Mouse (Mus musculus) embryonic facial prominence, embryonic 13.5 days (tissue): ENCODE data around the gene Kansl1l. TPM values are rescaled to one million over a fixed set of nuclear protein-coding genes. Genes with fewer than 3 reads are reported as not detected.

Experiments used
- ATAC-seq: fragments of 200-750 bp; cut with Nextera tagmentation; 2 replicates; pipeline ENCODE4 v1.8.0; 2017; ENCODE audit warnings: low read depth; ENCODE audit not compliant: insufficient number of reproducible peaks, insufficient read depth, low FRiP score, low TSS enrichment
- H3K27ac ChIP-seq: fragments of 300-500 bp; sonication (generic); 2 replicates; pipeline ENCODE4 v1.5.1; 2015; ENCODE audit warnings: moderate library complexity, mild to moderate bottlenecking, inconsistent platforms
- H3K27me3 ChIP-seq: fragments of 300-500 bp; sonication (generic); 2 replicates; pipeline ENCODE4 v1.6.1; 2015; ENCODE audit warnings: mild to moderate bottlenecking, inconsistent platforms
- H3K36me3 ChIP-seq: fragments of 300-500 bp; sonication (generic); 2 replicates; pipeline ENCODE4 v1.6.1; 2015; ENCODE audit warnings: mild to moderate bottlenecking, inconsistent platforms
- H3K4me1 ChIP-seq: fragments of 300-500 bp; sonication (generic); 2 replicates; pipeline ENCODE4 v1.6.1; 2015; ENCODE audit warnings: inconsistent platforms
- H3K4me2 ChIP-seq: fragments of 300-500 bp; sonication (generic); 2 replicates; pipeline ENCODE4 v1.6.1; 2015; ENCODE audit warnings: moderate library complexity, mild to moderate bottlenecking, inconsistent platforms
- H3K4me3 ChIP-seq: fragments of 300-500 bp; sonication (generic); 2 replicates; pipeline ENCODE4 v1.5.1; 2015; ENCODE audit warnings: mild to moderate bottlenecking, inconsistent platforms
- H3K9ac ChIP-seq: fragments of 300-500 bp; sonication (generic); 2 replicates; pipeline ENCODE4 v1.6.1; 2015; ENCODE audit warnings: mild to moderate bottlenecking, inconsistent platforms
- H3K9me3 ChIP-seq: fragments of 300-500 bp; sonication (generic); 2 replicates; pipeline ENCODE4 v1.6.1; 2016; ENCODE audit warnings: inconsistent platforms
- WGBS: fragments of 180-500 bp; shearing (Covaris S2); methylation state at CpG from one replicate; pipeline ENCODE4 v1.1.7; 2015; ENCODE audit warnings: mixed read lengths; 5-methylcytosine and 5-hydroxymethylcytosine counted together
- polyA plus RNA-seq: library from polyadenylated mRNA; unstranded; fragments of >200 nt; fragmentation: Nextera tagmentation; extraction: Ambion mirVana; gene quantifications from 2 replicates; pipeline ENCODE4 v1.2.1, GENCODE M21; 2015

Kansl1l gene
- polyA plus RNA-seq, 1 experiment from 2014 or later = 21.7 TPM

GRCm38 (mm10) chr1:66815941-66816777 lies 1.2 kb downstream of the Kansl1l start:
- H3K27ac ChIP-seq = peak overlapping the region; percentile 98

DNA sequence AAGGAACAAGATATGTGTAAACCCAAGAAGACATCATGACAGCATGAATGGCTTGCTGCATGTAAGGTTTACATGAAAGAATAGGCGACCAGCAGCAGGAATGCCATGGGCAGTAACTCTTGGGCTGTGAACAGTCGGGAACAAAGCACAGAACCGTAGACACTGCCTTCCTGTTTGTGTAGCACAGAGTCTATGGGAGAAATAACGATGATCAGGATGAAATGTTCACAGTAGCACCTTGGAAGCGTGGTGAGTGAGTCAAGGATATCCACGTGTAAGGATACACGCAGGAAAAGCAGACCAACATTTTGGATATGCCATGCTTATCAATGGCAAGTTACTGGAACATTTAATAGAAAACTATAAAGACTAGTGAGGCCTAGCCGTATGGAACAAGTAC lies 2.6 kb downstream of the Kansl1l start:
- Histone ChIP-seq H3K27ac (no peak overlapping the region), H3K9me3 (no peaks in the 10 kb centered on the region), H3K4me1 (peaks cover 6% of the 10 kb centered on the region), H3K27me3 (peaks cover 7% of the 10 kb centered on the region), H3K9ac (no peak overlapping the region), H3K36me3 (no peaks in the 10 kb centered on the region), H3K4me3 (no peak overlapping the region), H3K4me2 (peak overlapping the region; percentile 68; the same call in 1 of the 2 replicates)
- no peak for ATAC-seq
- WGBS = 55% methylated on average over 8 of the region's 8 CpGs

More at GRCm38 (mm10) chr1:66815941-66816777, 1.2 kb downstream of the Kansl1l start:
- Histone ChIP-seq H3K4me2 (peak overlapping the region; percentile 68), H3K4me1 (peaks cover 12% of the 10 kb centered on the region), H3K27me3 (peaks cover 7% of the 10 kb centered on the region), H3K4me3 (peak overlapping the region; percentile 76), H3K9ac (peak overlapping the region; percentile 90), H3K36me3 (no peaks in the 10 kb centered on the region), H3K9me3 (no peaks in the 10 kb centered on the region)
- under 1% methylated on average over 39 of the region's 39 CpGs for WGBS
- ATAC-seq = peak; percentile 17

GRCm38 (mm10) chr1:66813191-66813590 lies 4.2 kb downstream of the Kansl1l start:
- Histone ChIP-seq H3K27me3 (no peaks in the 10 kb centered on the region), H3K4me2 (no peak overlapping the region), H3K36me3 (no peaks in the 10 kb centered on the region), H3K9ac (no peak overlapping the region), H3K4me3 (no peak overlapping the region), H3K4me1 (peaks cover 6% of the 10 kb centered on the region), H3K9me3 (no peaks in the 10 kb centered on the region), H3K27ac (no peak overlapping the region)
- ATAC-seq = no peak
- 74% methylated on average over 1 of the region's 1 CpGs for WGBS

GRCm38 (mm10) chr1:66806821-66807220 lies 10.5 kb downstream of the Kansl1l start:
- H3K27ac ChIP-seq = no peak overlapping the region
- H3K9ac ChIP-seq = no peak overlapping the region
- 92% methylated on average over 1 of the region's 1 CpGs for WGBS
- no peaks in the 10 kb centered on the region for H3K27me3 ChIP-seq
- H3K4me2 ChIP-seq = no peak overlapping the region
- H3K9me3 ChIP-seq = no peaks in the 10 kb centered on the region
- no peak overlapping the region for H3K4me3 ChIP-seq
- no peak for ATAC-seq
- no peaks in the 10 kb centered on the region for H3K4me1 ChIP-seq
- H3K36me3 ChIP-seq = no peaks in the 10 kb centered on the region

DNA sequence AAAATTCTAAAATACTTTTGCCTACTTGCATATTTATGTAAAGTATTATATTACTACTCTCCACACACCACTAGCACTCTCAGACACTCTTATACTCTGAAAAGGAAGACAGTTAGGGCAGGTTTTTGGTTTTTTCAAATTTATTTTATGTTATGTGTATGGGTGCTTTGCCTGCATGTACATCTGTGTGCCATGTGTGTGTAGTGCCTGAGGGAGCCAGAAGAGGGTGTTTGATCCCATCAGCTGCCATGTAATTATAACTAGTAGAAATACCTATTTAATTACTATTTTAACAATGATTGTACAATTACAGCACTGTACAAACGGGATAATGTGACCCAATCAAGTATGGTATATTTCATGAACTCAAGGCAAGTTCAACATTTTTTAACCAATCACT lies 12.0 kb downstream of the Kansl1l start:
- H3K27me3 ChIP-seq = no peaks in the 10 kb centered on the region
- ATAC-seq = no peak
- H3K4me3 ChIP-seq = no peak overlapping the region
- no peaks in the 10 kb centered on the region for H3K9me3 ChIP-seq
- WGBS = 57% methylated on average over 1 of the region's 1 CpGs
- H3K4me1 ChIP-seq = no peaks in the 10 kb centered on the region
- peaks cover 9% of the 10 kb centered on the region for H3K36me3 ChIP-seq
- H3K27ac ChIP-seq = no peak overlapping the region
- no peak overlapping the region for H3K9ac ChIP-seq
- no peak overlapping the region for H3K4me2 ChIP-seq

- ATAC-seq = no peak
- Histone ChIP-seq H3K27me3 (no peaks in the 10 kb centered on the region), H3K27ac (no peak overlapping the region), H3K36me3 (peaks cover 16% of the 10 kb centered on the region), H3K4me2 (no peak overlapping the region), H3K9me3 (no peaks in the 10 kb centered on the region), H3K4me1 (no peaks in the 10 kb centered on the region), H3K4me3 (no peak overlapping the region), H3K9ac (no peak overlapping the region)
- 42% methylated on average over 5 of the region's 5 CpGs for WGBS
Observed at GRCm38 (mm10) chr1:66804710-66805109, 12.7 kb downstream of the Kansl1l start.

DNA sequence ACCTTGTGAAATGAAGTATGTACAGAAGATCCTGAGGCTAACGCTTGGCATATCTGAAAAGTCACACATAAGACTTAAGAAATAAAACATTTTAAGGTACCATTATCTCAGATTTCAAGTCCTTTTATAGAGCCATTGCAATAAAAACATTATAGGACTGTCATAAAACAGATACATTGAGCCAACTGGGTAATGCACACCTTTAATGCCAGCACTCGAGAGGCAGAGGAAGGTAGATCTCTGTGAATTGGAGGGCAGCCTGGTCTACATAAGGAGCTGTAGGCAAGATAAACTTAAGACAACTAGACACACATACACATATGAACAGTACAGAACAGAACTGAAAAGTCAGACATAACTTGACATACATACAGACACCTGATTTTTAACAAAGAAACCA lies 19.4 kb downstream of the Kansl1l start:
- no peak overlapping the region for H3K4me2 ChIP-seq
- no peaks in the 10 kb centered on the region for H3K9me3 ChIP-seq
- 92% methylated on average over 2 of the region's 2 CpGs for WGBS
- no peak overlapping the region for H3K27ac ChIP-seq
- no peaks in the 10 kb centered on the region for H3K27me3 ChIP-seq
- no peaks in the 10 kb centered on the region for H3K4me1 ChIP-seq
- H3K9ac ChIP-seq = no peak overlapping the region
- no peak for ATAC-seq
- H3K4me3 ChIP-seq = no peak overlapping the region
- H3K36me3 ChIP-seq = peaks cover 21% of the 10 kb centered on the region

DNA sequence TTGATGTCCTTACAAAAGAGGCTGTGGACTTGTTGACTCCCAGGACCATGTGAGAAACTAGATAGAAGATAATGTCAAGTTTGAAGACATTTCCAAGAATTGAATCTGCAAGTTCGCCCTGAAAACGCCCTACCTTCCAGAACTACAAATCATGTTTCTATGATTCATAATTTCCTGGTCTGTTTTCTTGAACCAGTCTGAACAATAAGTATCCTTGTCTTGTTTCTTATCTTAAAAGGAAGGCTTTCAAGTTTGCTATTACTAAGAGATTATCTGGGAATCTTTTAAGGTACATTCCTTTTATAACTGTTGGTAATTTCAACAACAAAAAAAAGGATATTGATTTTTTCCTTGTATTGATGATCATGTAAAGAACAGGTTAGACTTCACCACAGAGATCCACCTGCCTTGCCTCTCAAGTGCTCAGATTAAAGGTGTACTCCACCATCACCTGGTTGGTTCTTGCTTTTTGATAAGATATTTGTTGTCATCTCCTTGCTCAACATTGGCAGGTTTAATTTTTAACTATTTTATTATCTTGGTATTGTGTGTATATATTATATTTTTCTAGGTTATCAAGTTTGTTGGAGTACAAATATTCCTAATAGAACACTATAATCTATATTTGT lies 24.4 kb downstream of the Kansl1l start:
- ATAC-seq = no peak
- 87% methylated on average over 2 of the region's 2 CpGs for WGBS
- no peaks in the 10 kb centered on the region for H3K36me3 ChIP-seq

DNA sequence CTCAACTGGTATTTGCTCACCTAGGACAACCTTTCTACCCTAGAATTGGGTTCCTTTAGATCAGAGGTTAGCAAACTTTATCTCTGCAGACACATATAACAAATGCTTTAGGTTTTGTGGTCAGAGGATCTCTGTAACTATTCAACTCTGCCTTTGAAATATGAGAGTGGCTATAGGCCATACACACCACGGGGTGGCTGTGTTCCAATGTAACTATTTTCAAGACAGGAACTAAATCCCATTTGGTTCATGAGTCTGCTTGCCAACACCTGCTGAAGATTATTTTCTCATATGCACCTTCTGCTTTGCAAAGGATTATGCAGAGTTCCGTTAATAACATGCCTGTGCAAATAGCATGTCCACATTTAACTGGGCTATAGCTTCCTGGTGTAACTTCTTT lies 35.1 kb downstream of the Kansl1l start:
- H3K9ac ChIP-seq = no peak overlapping the region
- ATAC-seq = no peak
- H3K27me3 ChIP-seq = no peaks in the 10 kb centered on the region
- no peaks in the 10 kb centered on the region for H3K4me1 ChIP-seq
- H3K4me2 ChIP-seq = no peak overlapping the region
- H3K9me3 ChIP-seq = no peaks in the 10 kb centered on the region
- H3K4me3 ChIP-seq = no peak overlapping the region
- 27% methylated on average over 2 of the region's 2 CpGs for WGBS
- H3K27ac ChIP-seq = no peak overlapping the region
- H3K36me3 ChIP-seq = 0 out of 2 replicates have a peak, but pooled peaks cover under 1% of the 10 kb centered on the region

More for the DNA sequence above, 24.4 kb downstream of the Kansl1l start:
- Histone ChIP-seq H3K9me3 (no peaks in the 10 kb centered on the region), H3K4me2 (no peak overlapping the region), H3K9ac (no peak overlapping the region), H3K27me3 (no peaks in the 10 kb centered on the region), H3K4me3 (no peak overlapping the region), H3K27ac (no peak overlapping the region), H3K4me1 (0 out of 2 replicates have a peak, but pooled peaks cover 2% of the 10 kb centered on the region)

- ATAC-seq = no peak
- H3K27ac ChIP-seq = no peak overlapping the region
- H3K4me2 ChIP-seq = no peak overlapping the region
- WGBS = 86% methylated on average over 4 of the region's 4 CpGs
- no peaks in the 10 kb centered on the region for H3K9me3 ChIP-seq
- no peaks in the 10 kb centered on the region for H3K4me1 ChIP-seq
- no peaks in the 10 kb centered on the region for H3K27me3 ChIP-seq
- no peak overlapping the region for H3K9ac ChIP-seq
- H3K36me3 ChIP-seq = 0 out of 2 replicates have a peak, but pooled peaks cover 2% of the 10 kb centered on the region
- no peak overlapping the region for H3K4me3 ChIP-seq
Observed at GRCm38 (mm10) chr1:66781027-66781426, 36.3 kb downstream of the Kansl1l start.

GRCm38 (mm10) chr1:66778798-66779197 lies 38.6 kb downstream of the Kansl1l start:
- no peak for ATAC-seq
- no peaks in the 10 kb centered on the region for H3K4me1 ChIP-seq
- whole genome bisulfite sequencing = 87% methylated on average over 1 of the region's 1 CpGs
- H3K9me3 ChIP-seq = no peaks in the 10 kb centered on the region
- H3K4me3 ChIP-seq = no peak overlapping the region
- H3K27ac ChIP-seq = no peak overlapping the region
- H3K36me3 ChIP-seq = 0 out of 2 replicates have a peak, but pooled peaks cover 2% of the 10 kb centered on the region
- H3K9ac ChIP-seq = no peak overlapping the region
- no peaks in the 10 kb centered on the region for H3K27me3 ChIP-seq
- no peak overlapping the region for H3K4me2 ChIP-seq

DNA sequence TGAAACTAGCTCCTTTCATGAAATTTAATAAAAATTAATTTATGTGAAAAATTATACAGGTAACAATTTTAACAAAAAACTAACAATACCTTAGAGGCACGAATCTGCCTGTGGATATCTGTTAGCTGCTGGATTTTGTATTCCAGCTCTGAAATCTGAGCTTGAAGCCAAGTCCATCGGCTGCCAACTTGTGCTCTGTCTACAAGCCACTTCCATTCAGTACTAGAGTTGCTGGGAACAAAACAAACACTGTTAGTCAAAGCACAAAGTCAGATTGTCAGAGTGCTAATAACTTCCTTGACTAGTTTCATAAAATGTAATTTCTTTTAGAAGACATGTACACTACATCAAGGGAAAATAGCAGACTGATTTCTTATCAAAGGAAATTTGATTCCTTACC lies 39.5 kb downstream of the Kansl1l start:
- Histone ChIP-seq H3K9me3 (no peaks in the 10 kb centered on the region), H3K27me3 (no peaks in the 10 kb centered on the region), H3K27ac (no peak overlapping the region), H3K4me2 (no peak overlapping the region), H3K4me1 (no peaks in the 10 kb centered on the region), H3K36me3 (peaks cover 7% of the 10 kb centered on the region), H3K4me3 (no peak overlapping the region), H3K9ac (no peak overlapping the region)
- 60% methylated on average over 2 of the region's 2 CpGs for WGBS
- ATAC-seq = no peak
